Mouse (Mus musculus) common myeloid progenitor, adult 5-6 weeks (primary cell): Measurements from ENCODE around the gene Odf3l1. TPM values are rescaled to one million over a fixed set of nuclear protein-coding genes. Genes with fewer than 3 reads are reported as not detected.

Experiments used
- ATAC-seq: replicated peaks from 2 replicates; pipeline ENCODE4 v1.8.0; 2016; ENCODE audit warnings: low read depth, mild to moderate bottlenecking, moderate TSS enrichment, inconsistent platforms; ENCODE audit not compliant: poor library complexity, severe bottlenecking
- total RNA-seq: library from RNA; stranded (forward); fragments of 200-1000, 187-1606 nt; gene quantifications from 2 replicates; pipeline ENCODE4 v1.2.3, GENCODE M21; 2017

Odf3l1 gene
- total RNA-seq, 1 experiment from 2014 or later = not detected

GRCm38 (mm10) chr9:56882818-56883217 is 18.3 kb upstream of the Odf3l1 start:
- ATAC-seq = no peak

GRCm38 (mm10) chr9:56882283-56882682 is 17.8 kb upstream of the Odf3l1 start:
- no peak for ATAC-seq

- ATAC-seq = no peak
Measured at GRCm38 (mm10) chr9:56881539-56882082, 17.1 kb upstream of the Odf3l1 start.

- ATAC-seq = no peak
Measured at GRCm38 (mm10) chr9:56880790-56881189, 16.3 kb upstream of the Odf3l1 start.

GRCm38 (mm10) chr9:56877284-56877683 is 12.8 kb upstream of the Odf3l1 start:
- no peak for ATAC-seq

GRCm38 (mm10) chr9:56876784-56877183 is 12.3 kb upstream of the Odf3l1 start:
- no peak for ATAC-seq

- no peak for ATAC-seq
Measured at GRCm38 (mm10) chr9:56873097-56873496, 8.6 kb upstream of the Odf3l1 start.

- ATAC-seq = no peak
Measured at GRCm38 (mm10) chr9:56872105-56872903, 7.8 kb upstream of the Odf3l1 start.

- ATAC-seq = no peak
Measured at GRCm38 (mm10) chr9:56871191-56871590, 6.7 kb upstream of the Odf3l1 start.

- no peak for ATAC-seq
Measured at GRCm38 (mm10) chr9:56870778-56871177, 6.3 kb upstream of the Odf3l1 start.

GRCm38 (mm10) chr9:56869552-56869951 is 5.1 kb upstream of the Odf3l1 start:
- ATAC-seq = no peak

GRCm38 (mm10) chr9:56868292-56868691 is 3.8 kb upstream of the Odf3l1 start:
- ATAC-seq = no peak

- ATAC-seq = no peak
Measured at GRCm38 (mm10) chr9:56866430-56866829, 2.0 kb upstream of the Odf3l1 start.

- no peak for ATAC-seq
Measured at GRCm38 (mm10) chr9:56865673-56866400, 1.4 kb upstream of the Odf3l1 start.

GRCm38 (mm10) chr9:56864832-56865231 is 353 bp upstream of the Odf3l1 start, which contains the start of gene Cspg4:
TSS of gene Cspg4 (plus strand) at chr9:56865033.
- ATAC-seq = no peak

- no peak for ATAC-seq
Measured at GRCm38 (mm10) chr9:56862863-56863262, 1.6 kb downstream of the Odf3l1 start.

GRCm38 (mm10) chr9:56860486-56861269 is 3.8 kb downstream of the Odf3l1 start:
- no peak for ATAC-seq

- ATAC-seq = no peak
Measured at GRCm38 (mm10) chr9:56860035-56860434, 4.4 kb downstream of the Odf3l1 start.

GRCm38 (mm10) chr9:56857463-56857862 is 7.0 kb downstream of the Odf3l1 start:
- ATAC-seq = no peak

GRCm38 (mm10) chr9:56851778-56852177 is 12.7 kb downstream of the Odf3l1 start:
- no peak for ATAC-seq
